8 mouse cellular contexts compared by ENCODE assay signal in the genomic region with DNA sequence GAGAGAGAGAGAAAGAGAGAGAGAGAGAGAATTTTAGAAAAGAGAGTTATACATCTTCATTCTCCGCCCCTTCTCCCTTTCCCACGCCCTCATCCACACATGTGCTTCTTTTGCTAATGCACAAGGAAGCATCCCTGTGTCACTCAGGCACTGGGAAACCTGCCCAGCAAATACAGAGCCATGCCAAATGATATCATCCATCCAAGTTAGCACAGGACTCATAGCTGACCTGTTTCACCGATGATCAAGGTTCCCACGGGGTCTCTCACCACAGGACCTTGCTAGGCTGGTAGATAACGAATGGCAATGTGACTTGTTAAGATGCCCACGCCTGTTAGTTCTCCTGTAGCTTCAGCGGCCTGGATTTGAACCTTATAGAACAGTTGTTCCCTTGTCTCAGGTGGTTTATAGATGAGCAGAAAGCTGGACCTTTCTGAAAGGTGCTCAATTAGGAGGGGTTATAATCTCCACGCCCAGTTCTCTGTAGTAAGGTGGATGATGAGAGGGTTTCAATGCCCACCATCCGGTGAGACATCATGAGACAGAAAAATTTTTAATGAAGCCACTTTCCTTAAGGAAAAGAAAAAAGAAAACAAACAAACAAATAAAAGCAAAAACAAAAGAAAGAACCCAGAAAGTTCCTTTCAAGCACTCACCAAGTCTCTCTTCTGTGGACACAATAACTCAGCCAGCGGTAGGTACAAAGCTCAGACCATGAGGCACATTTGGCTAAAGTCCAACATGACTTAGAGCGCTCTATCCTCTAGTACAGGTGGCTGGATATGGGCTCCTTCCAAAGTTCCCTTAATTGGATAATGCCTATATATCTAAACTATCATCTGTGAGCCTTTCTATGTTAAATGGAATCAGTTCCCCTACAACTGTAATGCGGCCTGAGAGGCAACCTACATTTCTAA. TPM values are rescaled to one million over a fixed set of nuclear protein-coding genes. Genes with fewer than 3 reads are reported as not detected.
A peak's percentile ranks its signal among the peaks of the same experiment; 100 is the strongest.
DNase-seq lines count a peak whose midpoint lies in the region; ATAC-seq and TF ChIP-seq lines count a peak whose summit lies in the region.

No protein-coding gene starts in this region.

- peak; percentile 52 to 67 for DNase-seq in cerebellum, postnatal 14 days
- DNase-seq in lung, postnatal 10 days = peak; percentile 29
- DNase-seq in lung, adult 2 months = no peak
- no peak for DNase-seq in urinary bladder, adult 2 months (ENCODE audit: low spot score)
- no peak for DNase-seq in thymus, postnatal 4 days

- 0 out of 2 replicates have a peak overlapping the region, but pooled peaks have one; percentile 35 for H3K9ac ChIP-seq in intestine, embryonic 16.5 days (ENCODE audit: low read depth, low read length)

- WGBS in lung, adult 2 months = 73% methylated on average over 12 of the region's 12 CpGs
- 61% methylated on average over 12 of the region's 12 CpGs for WGBS in intestine, embryonic 16.5 days
- WGBS in small intestine, adult 2 months = 30% methylated on average over 12 of the region's 12 CpGs

- peak overlapping the region; percentile 46 for H3K4me2 ChIP-seq in intestine, embryonic 16.5 days (ENCODE audit: low read depth, low read length)

- no peak for TF ChIP-seq CTCF in lung, adult 2 months (IDR thresholded peaks at IDR 0.05; ENCODE audit: insufficient read depth, low read length)
- no peak for TF ChIP-seq CTCF in small intestine, adult 2 months (IDR thresholded peaks at IDR 0.05; ENCODE audit: extremely low read depth, insufficient read length, insufficient replicate concordance, low read depth, low read length)

- no peaks in the 10 kb centered on the region for H3K27me3 ChIP-seq in intestine, embryonic 16.5 days (replicated peaks; ENCODE audit: control insufficient read depth, insufficient read depth, low read length)
- H3K27me3 ChIP-seq in small intestine, adult 2 months (ENCODE audit: control insufficient read depth, insufficient read depth, low read length) = no peaks in the 10 kb centered on the region

- H3K4me3 ChIP-seq in lung, adult 2 months (replicated peaks; ENCODE audit: extremely low read depth, low read depth, low read length) = no peak overlapping the region
- peak overlapping the region; percentile 21 for H3K4me3 ChIP-seq in intestine, embryonic 16.5 days (ENCODE audit: low read length)
- no peak overlapping the region for H3K4me3 ChIP-seq in small intestine, adult 2 months (ENCODE audit: low read depth, low read length)

- no peak for ATAC-seq in cerebellum, adult (ENCODE audit: insufficient number of reproducible peaks, low FRiP score, low TSS enrichment)
- ATAC-seq in intestine, embryonic 16.5 days = peak; percentile 95

- H3K36me3 ChIP-seq in intestine, embryonic 16.5 days (ENCODE audit: control insufficient read depth, insufficient read depth, low read length) = no peaks in the 10 kb centered on the region
- no peaks in the 10 kb centered on the region for H3K36me3 ChIP-seq in small intestine, adult 2 months (ENCODE audit: control insufficient read depth, insufficient read depth, low read length)

- H3K27ac ChIP-seq in intestine, embryonic 16.5 days (ENCODE audit: low read length) = peak overlapping the region; percentile 86
- H3K27ac ChIP-seq in small intestine, adult 2 months (ENCODE audit: insufficient read depth, low read depth, low read length) = peak overlapping the region; percentile 36

- H3K4me1 ChIP-seq in lung, adult 2 months (ENCODE audit: control insufficient read depth, insufficient read depth, low read length) = peaks cover 2% of the 10 kb centered on the region; the same call in 1 of the 2 replicates
- peaks cover 3% of the 10 kb centered on the region for H3K4me1 ChIP-seq in intestine, embryonic 16.5 days (ENCODE audit: control insufficient read depth, insufficient read depth, low read length)
- peaks cover 17% of the 10 kb centered on the region; the same call in 1 of the 2 replicates for H3K4me1 ChIP-seq in small intestine, adult 2 months (ENCODE audit: control insufficient read depth, insufficient read depth, insufficient read length, low read length)

- no peak for TF ChIP-seq POLR2A in lung, adult 2 months (IDR thresholded peaks at IDR 0.05; ENCODE audit: borderline replicate concordance, extremely low read depth, low read depth, low read length)
- no peak for TF ChIP-seq POLR2A in small intestine, adult 2 months (IDR thresholded peaks at IDR 0.05; ENCODE audit: low read depth, low read length)

- H3K9me3 ChIP-seq in intestine, embryonic 16.5 days (ENCODE audit: control insufficient read depth, low read length) = no peaks in the 10 kb centered on the region

RNA-seq across cellular contexts. Expression of gene Bmp2k, which starts 57.1 kb away (rescaled TPM):
- polyA plus RNA-seq in lung, adult 2 months (2012; rRNA removed) = 9.1 and 11.6 TPM in 2 replicates
- 12.5 and 17.2 TPM in 2 replicates for polyA plus RNA-seq in intestine, embryonic 16.5 days (2015; fragmentation: Nextera tagmentation; extraction: Ambion mirVana)
- 5.9 and 13.0 TPM in 2 replicates for polyA plus RNA-seq in small intestine, adult 2 months (2012; rRNA removed)
- 5.6 and 7.2 TPM in 2 replicates for polyA plus RNA-seq in urinary bladder, adult 2 months (2012; rRNA removed)

Comparison
In these comparisons a context has a peak if more than half of its experiments do, and no peak if none do; other contexts are left out.
1. DNase-seq: peak in cerebellum, postnatal 14 days (2 of 2) and lung, postnatal 10 days (single experiment); none in lung, adult 2 months (single experiment), urinary bladder, adult 2 months (single experiment) and thymus, postnatal 4 days (single experiment).